Mouse (Mus musculus): Measurements from ENCODE around the gene Cdkn2d. TPM values are rescaled to one million over a fixed set of nuclear protein-coding genes. Genes with fewer than 3 reads are reported as not detected.
"Not testable (repeated sequence)": the region's sequence is repeated elsewhere in the genome, so short reads cannot be mapped to it uniquely, and the experiment has no call there.

Cdkn2d gene
- polyA plus RNA-seq, 2 experiments = 74.4 to 116 TPM

GRCm38 (mm10) chr9:21292271-21292670 is 1.1 kb upstream of the Cdkn2d start:
- Histone ChIP-seq H3K9ac (replicated peaks) (peak overlapping the region; percentile 98), H3K27me3 (ENCODE audit: control insufficient read depth, insufficient read depth, low read length) (no peaks in the 10 kb centered on the region), H3K4me2 (ENCODE audit: low read depth) (peak overlapping the region; percentile 75), H3K4me1 (replicated peaks; ENCODE audit: control insufficient read depth in 2 of 2, insufficient read depth in 2 of 2, low read length in 1 of 2) (peaks cover 17% of the 10 kb centered on the region in 2 experiments), H3K27ac (peak overlapping the region; percentile 99), H3K9me3 (ENCODE audit: control insufficient read depth, low read length) (no peaks in the 10 kb centered on the region), H3K4me3 (ENCODE audit: insufficient read depth in 1 of 2, low read depth in 2 of 2, low read length in 2 of 2) (peak overlapping the region; percentile 90 to 92), H3K36me3 (replicated peaks; ENCODE audit: control insufficient read depth, insufficient read depth, low read depth) (peaks cover 12% of the 10 kb centered on the region)
- no peak for TF ChIP-seq EP300 (IDR thresholded peaks at IDR 0.05; ENCODE audit: low read depth)
- no peak for TF ChIP-seq CTCF (IDR thresholded peaks at IDR 0.05; ENCODE audit: low read depth)
- DNase-seq (ENCODE audit: low read depth in 3 of 3, low spot score in 3 of 3) (no peak), ATAC-seq (ENCODE audit: insufficient read depth) (no peak)
- WGBS (ENCODE audit: insufficient replicate concordance) = 63% methylated on average over 3 of the region's 3 CpGs

GRCm38 (mm10) chr9:21291868-21292267 is 661 bp upstream of the Cdkn2d start:
- peak overlapping the region; percentile 98 for H3K9ac ChIP-seq (replicated peaks)
- H3K4me1 ChIP-seq (replicated peaks; ENCODE audit: control insufficient read depth in 2 of 2, insufficient read depth in 2 of 2, low read length in 1 of 2) = peaks cover 19 to 21% of the 10 kb centered on the region in 2 experiments
- H3K27me3 ChIP-seq (ENCODE audit: control insufficient read depth, insufficient read depth, low read length); ATAC-seq (ENCODE audit: insufficient read depth); H3K9me3 ChIP-seq (ENCODE audit: control insufficient read depth, low read length); DNase-seq (ENCODE audit: low read depth in 3 of 3, low spot score in 3 of 3): not testable (repeated sequence)
- peak overlapping the region; percentile 75 for H3K4me2 ChIP-seq (ENCODE audit: low read depth)
- peak overlapping the region; percentile 99 for H3K27ac ChIP-seq
- H3K4me3 ChIP-seq (ENCODE audit: insufficient read depth in 1 of 2, low read depth in 2 of 2, low read length in 2 of 2) = peak overlapping the region; percentile 90 to 92
- peaks cover 12% of the 10 kb centered on the region for H3K36me3 ChIP-seq (replicated peaks; ENCODE audit: control insufficient read depth, insufficient read depth, low read depth)
- 9% methylated on average over 7 of the region's 7 CpGs for WGBS (ENCODE audit: insufficient replicate concordance)

- peaks cover 13% of the 10 kb centered on the region for H3K36me3 ChIP-seq (replicated peaks; ENCODE audit: control insufficient read depth, insufficient read depth, low read depth)
- peak overlapping the region; percentile 92 for H3K4me3 ChIP-seq (ENCODE audit: insufficient read depth in 1 of 2, low read depth in 2 of 2, low read length in 2 of 2)
- no peaks in the 10 kb centered on the region for H3K27me3 ChIP-seq (ENCODE audit: control insufficient read depth, insufficient read depth, low read length)
- DNase-seq (ENCODE audit: low read depth in 3 of 3, low spot score in 3 of 3) (no peak), ATAC-seq (ENCODE audit: insufficient read depth) (peak; percentile 4)
- H3K27ac ChIP-seq = peak overlapping the region; percentile 87
- H3K9ac ChIP-seq (replicated peaks) = peak overlapping the region; percentile 96
- TF ChIP-seq CTCF (IDR thresholded peaks at IDR 0.05; ENCODE audit: low read depth) = no peak
- no peak for TF ChIP-seq EP300 (IDR thresholded peaks at IDR 0.05; ENCODE audit: low read depth)
- WGBS (ENCODE audit: insufficient replicate concordance) = under 1% methylated on average over 20 of the region's 20 CpGs
- H3K4me2 ChIP-seq (ENCODE audit: low read depth) = peak overlapping the region; percentile 80
- H3K9me3 ChIP-seq (ENCODE audit: control insufficient read depth, low read length) = no peaks in the 10 kb centered on the region
- peaks cover 26 to 27% of the 10 kb centered on the region in 2 experiments for H3K4me1 ChIP-seq (replicated peaks; ENCODE audit: control insufficient read depth in 2 of 2, insufficient read depth in 2 of 2, low read length in 1 of 2)
Observed at GRCm38 (mm10) chr9:21290589-21290988, 618 bp downstream of the Cdkn2d start.

- Histone ChIP-seq H3K4me2 (ENCODE audit: low read depth) (peak overlapping the region; percentile 80), H3K9me3 (ENCODE audit: control insufficient read depth, low read length) (no peaks in the 10 kb centered on the region), H3K27ac (peak overlapping the region; percentile 87), H3K4me3 (ENCODE audit: insufficient read depth in 1 of 2, low read depth in 2 of 2, low read length in 2 of 2) (peak overlapping the region; percentile 92), H3K9ac (replicated peaks) (peak overlapping the region; percentile 96), H3K4me1 (replicated peaks; ENCODE audit: control insufficient read depth in 2 of 2, insufficient read depth in 2 of 2, low read length in 1 of 2) (peaks cover 27% of the 10 kb centered on the region in 2 experiments), H3K36me3 (replicated peaks; ENCODE audit: control insufficient read depth, insufficient read depth, low read depth) (peaks cover 25% of the 10 kb centered on the region), H3K27me3 (ENCODE audit: control insufficient read depth, insufficient read depth, low read length) (no peaks in the 10 kb centered on the region)
- 59% methylated on average over 2 of the region's 2 CpGs for WGBS (ENCODE audit: insufficient replicate concordance)
- TF ChIP-seq CTCF (IDR thresholded peaks at IDR 0.05; ENCODE audit: low read depth) = no peak
- TF ChIP-seq EP300 (IDR thresholded peaks at IDR 0.05; ENCODE audit: low read depth) = no peak
- no peak for DNase-seq (ENCODE audit: low read depth in 3 of 3, low spot score in 3 of 3)
- no peak for ATAC-seq (ENCODE audit: insufficient read depth)
Observed at GRCm38 (mm10) chr9:21289337-21289671, 1.9 kb downstream of the Cdkn2d start.

GRCm38 (mm10) chr9:21288404-21289336 is 2.5 kb downstream of the Cdkn2d start:
- Histone ChIP-seq H3K27ac (peak overlapping the region; percentile 87), H3K4me3 (ENCODE audit: insufficient read depth in 1 of 2, low read depth in 2 of 2, low read length in 2 of 2) (peak overlapping the region; percentile 92), H3K36me3 (replicated peaks; ENCODE audit: control insufficient read depth, insufficient read depth, low read depth) (peaks cover 29% of the 10 kb centered on the region), H3K9ac (replicated peaks) (peak overlapping the region; percentile 96), H3K4me1 (replicated peaks; ENCODE audit: control insufficient read depth in 2 of 2, insufficient read depth in 2 of 2, low read length in 1 of 2) (peaks cover 27% of the 10 kb centered on the region in 2 experiments), H3K4me2 (ENCODE audit: low read depth) (peak overlapping the region; percentile 80), H3K9me3 (ENCODE audit: control insufficient read depth, low read length) (no peaks in the 10 kb centered on the region), H3K27me3 (ENCODE audit: control insufficient read depth, insufficient read depth, low read length) (no peaks in the 10 kb centered on the region)
- DNase-seq (ENCODE audit: low read depth in 3 of 3, low spot score in 3 of 3) (no peak), ATAC-seq (ENCODE audit: insufficient read depth) (no peak)
- TF ChIP-seq CTCF (IDR thresholded peaks at IDR 0.05; ENCODE audit: low read depth) = no peak
- TF ChIP-seq EP300 (IDR thresholded peaks at IDR 0.05; ENCODE audit: low read depth) = no peak
- WGBS (ENCODE audit: insufficient replicate concordance) = 49% methylated on average over 13 of the region's 13 CpGs

Data from liver, embryonic 14.5 days (tissue).